Mouse (Mus musculus): ENCODE data around the gene Rhbdf2. TPM values are rescaled to one million over a fixed set of nuclear protein-coding genes. Genes with fewer than 3 reads are reported as not detected.
"Not testable (repeated sequence)": the region's sequence is repeated elsewhere in the genome, so short reads cannot be mapped to it uniquely, and the experiment has no call there.

Gene Rhbdf2
- polyA plus RNA-seq, 1 experiment from 2014 or later = 0.77 TPM

DNA sequence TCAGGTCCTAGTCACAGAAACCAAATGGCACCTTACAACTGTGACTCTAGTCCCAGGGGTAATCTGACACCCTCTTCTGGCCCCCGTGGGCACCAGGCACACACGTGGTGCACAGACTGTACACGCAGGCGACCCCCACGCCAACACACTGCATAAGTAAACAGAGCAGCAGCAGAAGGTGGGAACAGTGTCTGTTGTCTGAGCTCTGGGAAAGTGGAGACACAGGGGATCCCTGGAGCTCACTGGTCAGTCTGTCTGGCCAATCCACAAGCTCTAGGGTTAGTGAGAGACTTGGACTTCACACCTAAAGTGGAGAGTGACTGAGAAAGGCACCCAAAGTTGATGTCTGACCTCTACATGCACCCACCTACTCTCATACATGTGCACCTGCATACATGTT, 42.5 kb upstream of the Rhbdf2 start:
- 48% methylated on average over 5 of the region's 5 CpGs for WGBS
- peaks cover 15% of the 10 kb centered on the region for H3K36me3 ChIP-seq
- H3K4me3 ChIP-seq (replicated peaks) = no peak overlapping the region
- peaks cover 48% of the 10 kb centered on the region for H3K4me1 ChIP-seq (replicated peaks)
- no peak overlapping the region for H3K4me2 ChIP-seq (replicated peaks)
- no peak for ATAC-seq
- H3K9ac ChIP-seq (replicated peaks) = peak overlapping the region; percentile 16; the same call in 1 of the 2 replicates
- H3K27ac ChIP-seq = 0 out of 2 replicates have a peak overlapping the region, but pooled peaks have one; percentile 12
- no peaks in the 10 kb centered on the region for H3K9me3 ChIP-seq
- no peaks in the 10 kb centered on the region for H3K27me3 ChIP-seq

DNA sequence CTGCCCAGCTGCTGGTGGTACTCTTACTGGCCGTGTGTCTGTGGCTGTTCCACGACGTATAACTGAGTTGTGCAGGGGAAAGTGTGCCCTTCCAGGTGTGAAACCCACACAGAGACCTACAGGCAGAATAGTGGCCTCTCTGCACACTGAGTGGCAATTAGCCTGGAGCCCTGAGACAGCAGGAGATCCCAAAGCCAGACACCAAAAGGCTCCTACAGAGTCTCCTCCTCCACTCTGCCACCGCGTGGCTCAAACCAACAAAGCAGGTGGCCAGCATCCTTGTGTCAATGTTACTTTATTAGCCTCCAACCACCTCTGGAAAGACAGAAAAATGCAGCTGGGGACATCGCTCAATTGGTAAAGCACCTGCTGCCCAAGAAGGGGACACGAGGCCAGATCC, 42.0 kb upstream of the Rhbdf2 start:
- Histone ChIP-seq H3K9ac (replicated peaks) (peak overlapping the region; percentile 16; the same call in 1 of the 2 replicates), H3K36me3 (peaks cover 10% of the 10 kb centered on the region), H3K4me2 (replicated peaks) (no peak overlapping the region), H3K27me3 (no peaks in the 10 kb centered on the region), H3K27ac (0 out of 2 replicates have a peak overlapping the region, but pooled peaks have one; percentile 12), H3K9me3 (no peaks in the 10 kb centered on the region), H3K4me3 (replicated peaks) (no peak overlapping the region), H3K4me1 (replicated peaks) (peaks cover 53% of the 10 kb centered on the region)
- ATAC-seq = no peak
- WGBS = 41% methylated on average over 7 of the region's 7 CpGs

DNA sequence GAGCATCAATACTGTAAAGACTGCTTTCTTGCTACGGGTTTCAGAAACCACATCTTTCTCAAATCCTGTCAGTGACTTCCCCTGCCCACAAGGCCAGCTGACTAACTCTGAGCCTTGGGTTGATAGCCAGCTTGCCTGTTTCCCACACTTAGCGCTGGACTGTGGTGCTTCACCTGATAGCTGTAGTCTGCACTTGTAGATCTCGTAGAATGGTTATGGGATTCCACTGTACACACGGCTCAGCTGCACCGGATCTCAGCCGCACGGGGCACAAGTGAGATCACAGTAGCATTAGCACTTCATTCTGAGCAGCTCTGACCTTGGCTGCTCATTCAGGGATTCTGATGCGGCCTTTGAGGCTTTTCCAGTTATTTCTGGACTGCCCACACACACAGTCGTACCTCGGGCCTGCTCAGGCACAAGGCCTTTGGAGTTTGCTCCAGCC, 41.6 kb upstream of the Rhbdf2 start:
- H3K9ac ChIP-seq (replicated peaks) = 0 out of 2 replicates have a peak overlapping the region, but pooled peaks have one; percentile 16
- H3K9me3 ChIP-seq = no peaks in the 10 kb centered on the region
- H3K4me2 ChIP-seq (replicated peaks) = no peak overlapping the region
- no peaks in the 10 kb centered on the region for H3K27me3 ChIP-seq
- H3K4me1 ChIP-seq (replicated peaks) = peaks cover 53% of the 10 kb centered on the region
- no peak overlapping the region for H3K4me3 ChIP-seq (replicated peaks)
- H3K36me3 ChIP-seq = peaks cover 6% of the 10 kb centered on the region
- no peak overlapping the region for H3K27ac ChIP-seq
- 78% methylated on average over 10 of the region's 10 CpGs for WGBS
- no peak for ATAC-seq

DNA sequence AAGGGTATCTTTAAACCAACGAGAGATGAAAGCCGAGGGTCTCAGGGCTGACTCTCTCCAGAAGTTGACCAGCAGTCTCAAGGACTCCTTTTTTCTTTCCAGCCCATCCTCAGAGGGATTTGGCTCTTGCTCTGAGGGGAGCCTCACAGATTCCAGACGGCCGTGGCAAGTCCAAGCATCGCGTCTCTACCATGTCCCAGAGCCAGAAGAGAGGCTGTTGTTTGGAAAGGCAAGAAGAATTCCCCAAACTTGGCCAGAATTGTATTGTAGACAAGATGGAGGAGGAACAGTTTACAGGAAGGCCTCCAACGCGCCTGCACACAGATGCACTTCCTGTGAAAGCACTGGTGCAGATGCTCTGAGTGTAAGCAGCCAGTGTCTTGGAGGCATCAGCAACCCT, 41.1 kb upstream of the Rhbdf2 start:
- WGBS = 88% methylated on average over 8 of the region's 8 CpGs
- no peak overlapping the region for H3K9ac ChIP-seq (replicated peaks)
- no peak for ATAC-seq
- no peak overlapping the region for H3K4me3 ChIP-seq (replicated peaks)
- no peaks in the 10 kb centered on the region for H3K9me3 ChIP-seq
- no peak overlapping the region for H3K4me2 ChIP-seq (replicated peaks)
- H3K27ac ChIP-seq = no peak overlapping the region
- H3K4me1 ChIP-seq (replicated peaks) = peaks cover 53% of the 10 kb centered on the region
- peaks cover under 1% of the 10 kb centered on the region; the same call in 1 of the 2 replicates for H3K36me3 ChIP-seq
- H3K27me3 ChIP-seq = no peaks in the 10 kb centered on the region

DNA sequence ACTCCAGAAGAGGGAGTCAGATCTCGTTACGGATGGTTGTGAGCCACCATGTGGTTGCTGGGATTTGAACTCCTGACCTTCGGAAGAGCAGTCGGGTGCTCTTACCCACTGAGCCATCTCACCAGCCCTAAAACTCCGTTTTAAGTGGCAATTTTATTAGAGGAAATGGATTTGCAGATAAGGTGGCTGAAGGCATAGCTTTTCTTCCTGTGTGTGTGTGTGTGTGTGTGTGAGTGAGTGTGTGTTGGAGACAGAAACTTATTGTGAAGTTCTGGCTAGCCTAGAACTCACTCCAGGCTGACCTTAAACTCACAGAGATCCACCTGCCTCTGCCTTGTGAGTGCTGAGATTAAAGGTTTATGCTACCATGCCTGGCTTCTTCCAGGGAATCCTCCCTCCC, 40.2 kb upstream of the Rhbdf2 start:
- H3K4me1 ChIP-seq (replicated peaks) = peaks cover 53% of the 10 kb centered on the region
- WGBS = 93% methylated on average over 5 of the region's 5 CpGs
- not testable (repeated sequence) for H3K27me3 ChIP-seq; H3K4me3 ChIP-seq (replicated peaks); H3K9me3 ChIP-seq; ATAC-seq; H3K4me2 ChIP-seq (replicated peaks); H3K27ac ChIP-seq; H3K36me3 ChIP-seq; H3K9ac ChIP-seq (replicated peaks)

DNA sequence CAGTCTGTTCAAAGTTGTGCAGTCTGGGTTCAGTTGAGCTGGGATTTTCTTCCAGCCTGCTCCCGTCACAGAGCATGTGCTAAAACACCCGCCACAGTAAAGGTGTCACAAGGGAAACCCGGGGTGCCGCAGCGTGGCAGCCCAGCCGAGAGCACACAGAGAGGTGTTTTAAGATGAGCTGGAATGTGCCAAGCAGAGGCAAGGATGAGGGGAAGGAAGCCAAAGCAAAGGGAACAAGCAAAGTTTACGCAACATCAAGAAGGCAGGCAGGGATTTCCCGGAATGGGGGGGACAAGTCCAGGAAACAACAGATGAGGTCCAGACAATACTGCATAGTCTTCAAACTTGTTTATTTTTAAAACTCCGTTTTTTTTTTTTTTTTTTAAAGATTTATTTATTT, 39.7 kb upstream of the Rhbdf2 start:
- Histone ChIP-seq H3K4me3 (replicated peaks) (no peak overlapping the region), H3K36me3 (no peaks in the 10 kb centered on the region), H3K9me3 (no peaks in the 10 kb centered on the region), H3K4me2 (replicated peaks) (no peak overlapping the region), H3K27me3 (no peaks in the 10 kb centered on the region), H3K9ac (replicated peaks) (no peak overlapping the region), H3K4me1 (replicated peaks) (peaks cover 57% of the 10 kb centered on the region), H3K27ac (no peak overlapping the region)
- 83% methylated on average over 9 of the region's 9 CpGs for WGBS
- ATAC-seq = no peak

DNA sequence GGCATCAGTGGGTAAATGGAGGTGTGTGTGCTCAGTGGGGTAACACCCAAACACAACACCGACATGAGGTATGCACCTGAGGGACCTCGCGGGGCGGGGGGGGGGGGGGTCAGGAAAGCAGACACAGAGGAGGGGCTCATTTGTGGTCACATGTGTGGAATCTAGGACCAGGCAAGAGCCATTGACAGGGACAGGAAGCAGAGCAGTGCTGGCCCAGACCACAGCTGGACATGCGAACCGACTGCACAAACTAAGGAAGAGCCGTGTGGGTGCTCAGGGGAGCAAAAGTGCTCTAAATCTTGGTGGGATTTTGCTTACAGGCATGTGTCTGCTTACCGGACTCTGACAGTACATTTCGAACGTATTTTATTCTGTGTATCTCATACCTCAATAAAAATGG, 38.5 kb upstream of the Rhbdf2 start:
- WGBS = 89% methylated on average over 10 of the region's 10 CpGs
- Histone ChIP-seq H3K4me2 (replicated peaks) (no peak overlapping the region), H3K4me1 (replicated peaks) (peaks cover 60% of the 10 kb centered on the region), H3K9ac (replicated peaks) (no peak overlapping the region), H3K27me3 (no peaks in the 10 kb centered on the region), H3K36me3 (no peaks in the 10 kb centered on the region), H3K4me3 (replicated peaks) (no peak overlapping the region), H3K27ac (no peak overlapping the region), H3K9me3 (no peaks in the 10 kb centered on the region)
- ATAC-seq = no peak

DNA sequence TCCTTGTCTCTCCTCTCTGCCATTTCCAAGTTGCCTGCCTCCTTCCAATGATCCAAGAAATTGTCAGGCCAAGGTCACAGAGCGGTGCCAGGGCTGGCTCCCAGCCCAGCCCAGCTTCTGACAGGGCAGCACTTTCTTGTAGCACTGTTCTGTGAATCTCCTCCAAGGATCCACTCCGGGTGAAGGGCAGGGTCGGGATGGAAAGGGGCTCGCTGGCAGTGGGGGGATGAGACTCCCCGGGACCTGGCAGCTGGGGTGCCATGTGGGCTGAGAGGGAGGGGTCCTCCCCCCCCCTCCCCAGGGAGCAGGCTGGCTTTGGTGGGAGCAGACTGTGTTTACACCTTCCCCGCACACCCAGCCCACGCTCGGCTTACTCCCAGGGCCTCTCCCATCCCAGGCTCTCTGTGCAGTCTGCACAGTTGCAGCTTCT, 35.1 kb upstream of the Rhbdf2 start:
- peak overlapping the region; percentile 49 for H3K9ac ChIP-seq (replicated peaks)
- H3K9me3 ChIP-seq = no peaks in the 10 kb centered on the region
- peaks cover 66% of the 10 kb centered on the region for H3K4me1 ChIP-seq (replicated peaks)
- H3K4me2 ChIP-seq (replicated peaks) = peak overlapping the region; percentile 33; the same call in 1 of the 2 replicates
- 48% methylated on average over 8 of the region's 8 CpGs for WGBS
- H3K36me3 ChIP-seq = no peaks in the 10 kb centered on the region
- no peak; the same call in 1 of the 2 replicates for ATAC-seq
- H3K27me3 ChIP-seq = no peaks in the 10 kb centered on the region
- H3K4me3 ChIP-seq (replicated peaks) = no peak overlapping the region
- H3K27ac ChIP-seq = peak overlapping the region; percentile 88

DNA sequence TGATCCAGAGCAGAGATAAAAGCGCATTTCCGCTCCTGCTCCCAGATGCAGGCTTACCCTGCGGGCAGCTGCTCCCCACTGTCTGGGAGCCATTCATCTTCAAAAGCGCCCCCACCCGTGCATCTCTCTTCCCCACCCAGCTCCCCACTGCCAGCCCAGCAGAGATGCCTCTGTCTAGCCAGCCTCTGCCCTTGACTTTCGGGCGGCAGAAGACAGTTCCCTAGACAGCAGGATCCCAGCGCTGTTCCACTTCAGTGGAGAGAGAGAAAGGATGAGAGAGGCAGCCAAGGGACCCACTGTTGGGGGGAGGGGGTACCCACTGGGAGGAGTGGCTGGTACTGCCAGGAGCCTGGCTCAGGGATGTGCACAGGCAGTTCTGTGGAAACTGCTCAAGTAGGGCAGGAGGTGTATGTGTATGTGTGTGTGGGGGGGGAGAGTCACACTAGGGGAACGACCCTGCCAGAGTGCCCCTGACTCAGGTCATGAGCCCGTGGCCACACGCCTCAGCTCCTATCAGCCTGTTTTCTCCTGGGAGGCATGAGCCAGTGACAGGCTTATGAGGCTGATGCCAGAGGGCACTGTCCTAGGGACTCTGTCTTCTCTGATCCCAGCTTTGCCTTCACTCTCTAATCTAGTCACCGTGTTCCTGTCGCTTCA, 34.6 kb upstream of the Rhbdf2 start:
- peak; percentile 51 for ATAC-seq

DNA sequence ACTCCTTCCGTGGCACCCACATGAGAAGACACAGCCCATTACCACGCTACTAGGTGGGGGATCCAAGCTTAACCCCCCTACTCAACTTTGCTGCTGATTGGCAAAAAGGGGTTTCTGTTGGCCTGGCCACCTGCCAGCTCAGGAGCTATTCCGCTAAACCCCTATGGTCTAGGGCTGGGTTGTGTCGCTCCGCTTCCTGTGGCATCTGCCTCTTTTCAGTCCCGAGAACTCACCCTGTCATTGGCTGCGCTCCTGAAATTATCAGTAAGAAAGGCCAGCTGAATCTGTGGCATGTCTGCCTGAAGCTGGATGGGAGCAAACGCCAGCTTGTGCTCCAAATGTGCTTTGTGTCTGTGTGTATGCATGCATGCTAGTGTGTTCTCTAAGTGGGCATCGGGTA, 33.4 kb upstream of the Rhbdf2 start:
- 68% methylated on average over 9 of the region's 9 CpGs for WGBS
- Histone ChIP-seq H3K9me3 (no peaks in the 10 kb centered on the region), H3K4me2 (replicated peaks) (no peak overlapping the region), H3K27me3 (peaks cover 9% of the 10 kb centered on the region; the same call in 1 of the 2 replicates), H3K4me3 (replicated peaks) (no peak overlapping the region), H3K4me1 (replicated peaks) (peaks cover 73% of the 10 kb centered on the region), H3K27ac (peak overlapping the region; percentile 88), H3K36me3 (no peaks in the 10 kb centered on the region), H3K9ac (replicated peaks) (0 out of 2 replicates have a peak overlapping the region, but pooled peaks have one; percentile 28)
- no peak for ATAC-seq

More for the DNA sequence above, 34.6 kb upstream of the Rhbdf2 start:
- Histone ChIP-seq H3K27me3 (peaks cover 3% of the 10 kb centered on the region; the same call in 1 of the 2 replicates), H3K4me3 (replicated peaks) (no peak overlapping the region), H3K36me3 (no peaks in the 10 kb centered on the region), H3K4me2 (replicated peaks) (peak overlapping the region; percentile 33), H3K9ac (replicated peaks) (peak overlapping the region; percentile 49), H3K9me3 (no peaks in the 10 kb centered on the region), H3K27ac (peak overlapping the region; percentile 88), H3K4me1 (replicated peaks) (peaks cover 70% of the 10 kb centered on the region)
- 14% methylated on average over 13 of the region's 13 CpGs for WGBS

DNA sequence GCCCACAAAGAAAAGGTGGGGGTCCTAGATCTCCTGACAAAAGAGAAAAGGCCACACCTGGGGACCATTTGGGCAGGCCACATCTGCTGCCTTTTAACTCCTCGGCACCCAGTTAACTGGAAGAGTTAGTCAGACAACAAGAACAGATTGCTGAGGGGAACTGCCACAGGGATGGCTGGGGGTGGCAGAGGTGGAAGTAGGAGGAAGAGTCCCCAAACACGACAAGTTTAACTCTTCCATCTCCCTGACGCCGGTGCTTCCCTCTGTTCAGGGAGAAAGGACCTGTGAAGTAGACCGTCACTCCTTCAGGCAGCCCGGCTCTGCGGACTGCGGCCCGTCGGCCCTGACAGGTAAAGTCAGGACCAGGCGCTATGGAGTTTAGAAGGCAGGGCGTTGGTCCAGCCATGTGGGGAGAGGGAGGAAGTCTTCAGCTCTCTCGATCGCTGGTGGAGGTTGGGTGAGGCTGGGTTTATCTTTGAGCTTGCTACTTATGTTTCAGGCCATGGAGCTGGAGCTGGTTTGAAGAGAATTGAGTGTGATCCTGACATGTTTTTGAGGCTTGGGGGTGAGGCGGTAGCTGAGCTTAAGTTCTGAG, 32.3 kb upstream of the Rhbdf2 start:
- peaks cover 19% of the 10 kb centered on the region for H3K27me3 ChIP-seq
- no peaks in the 10 kb centered on the region for H3K36me3 ChIP-seq
- H3K4me2 ChIP-seq (replicated peaks) = no peak overlapping the region
- H3K4me3 ChIP-seq (replicated peaks) = no peak overlapping the region
- ATAC-seq = no peak
- H3K9me3 ChIP-seq = no peaks in the 10 kb centered on the region
- 80% methylated on average over 15 of the region's 15 CpGs for WGBS
- H3K27ac ChIP-seq = no peak overlapping the region
- H3K4me1 ChIP-seq (replicated peaks) = peaks cover 71% of the 10 kb centered on the region
- no peak overlapping the region for H3K9ac ChIP-seq (replicated peaks)

DNA sequence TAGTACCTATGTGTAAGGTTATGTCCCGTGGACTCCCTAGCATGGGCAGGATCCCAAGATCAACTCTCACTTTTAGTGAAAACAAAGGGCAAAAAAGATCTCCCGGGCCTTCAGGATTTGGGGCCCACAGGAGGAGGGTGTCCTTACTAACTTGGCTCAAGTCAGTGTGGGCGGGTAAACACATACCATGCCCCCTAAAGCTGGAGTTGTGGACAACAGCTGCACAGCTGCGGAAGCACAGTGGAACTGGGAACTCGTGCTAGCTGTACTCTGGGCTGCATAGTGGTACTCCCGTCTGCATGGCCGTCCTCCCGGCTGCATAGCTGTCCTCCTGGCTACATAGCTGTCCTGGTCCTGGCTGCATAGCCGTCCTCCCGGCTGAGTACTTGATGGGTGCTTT, 31.4 kb upstream of the Rhbdf2 start:
- H3K4me3 ChIP-seq (replicated peaks) = no peak overlapping the region
- WGBS = 56% methylated on average over 10 of the region's 10 CpGs
- no peaks in the 10 kb centered on the region for H3K9me3 ChIP-seq
- ATAC-seq = no peak
- peaks cover 25% of the 10 kb centered on the region for H3K27me3 ChIP-seq
- H3K9ac ChIP-seq (replicated peaks) = no peak overlapping the region
- H3K4me1 ChIP-seq (replicated peaks) = peaks cover 71% of the 10 kb centered on the region
- H3K4me2 ChIP-seq (replicated peaks) = peak overlapping the region; percentile 53; the same call in 1 of the 2 replicates
- peak overlapping the region; percentile 84; the same call in 1 of the 2 replicates for H3K27ac ChIP-seq
- H3K36me3 ChIP-seq = no peaks in the 10 kb centered on the region
